Mouse (Mus musculus) embryonic facial prominence, embryonic 15.5 days (tissue): Measurements from ENCODE around the gene Gm4787. TPM values are rescaled to one million over a fixed set of nuclear protein-coding genes. Genes with fewer than 3 reads are reported as not detected.
"Not testable (repeated sequence)": the region's sequence is repeated elsewhere in the genome, so short reads cannot be mapped to it uniquely, and the experiment has no call there.

ENCODE experiments used
- ATAC-seq: fragments of 200-750 bp; cut with Nextera tagmentation; 2 replicates; pipeline ENCODE4 v1.8.0; 2017; ENCODE audit warnings: low read depth, moderate TSS enrichment; ENCODE audit not compliant: insufficient number of reproducible peaks, low FRiP score, low TSS enrichment
- H3K27ac ChIP-seq: fragments of 300-500 bp; sonication (generic); replicated peaks from 2 replicates; pipeline ENCODE4 v1.5.1; 2015; ENCODE audit warnings: mild to moderate bottlenecking, inconsistent platforms
- H3K27me3 ChIP-seq: fragments of 300-500 bp; sonication (generic); 2 replicates; pipeline ENCODE4 v1.6.1; 2015; ENCODE audit warnings: inconsistent platforms
- H3K36me3 ChIP-seq: fragments of 300-500 bp; sonication (generic); 2 replicates; pipeline ENCODE4 v1.6.1; 2015; ENCODE audit warnings: mild to moderate bottlenecking, inconsistent platforms
- H3K4me1 ChIP-seq: fragments of 300-500 bp; sonication (generic); 2 replicates; pipeline ENCODE4 v1.6.1; 2015; ENCODE audit warnings: inconsistent platforms
- H3K4me2 ChIP-seq: fragments of 300-500 bp; sonication (generic); replicated peaks from 2 replicates; pipeline ENCODE4 v1.6.1; 2015; ENCODE audit warnings: mild to moderate bottlenecking, inconsistent platforms
- H3K4me3 ChIP-seq: fragments of 300-500 bp; sonication (generic); replicated peaks from 2 replicates; pipeline ENCODE4 v1.5.1; 2015; ENCODE audit warnings: mild to moderate bottlenecking, inconsistent platforms
- H3K9ac ChIP-seq: fragments of 300-500 bp; sonication (generic); 2 replicates; pipeline ENCODE4 v1.6.1; 2015; ENCODE audit warnings: inconsistent platforms
- H3K9me3 ChIP-seq: fragments of 300-500 bp; sonication (generic); replicated peaks from 2 replicates; pipeline ENCODE4 v1.6.1; 2016; ENCODE audit warnings: inconsistent platforms
- WGBS: fragments of 180-500 bp; shearing (Covaris S2); methylation state at CpG from one replicate; pipeline ENCODE4 v1.1.7; 2015; 5-methylcytosine and 5-hydroxymethylcytosine counted together
- polyA plus RNA-seq: library from polyadenylated mRNA; unstranded; fragments of >200 nt; fragmentation: Nextera tagmentation; extraction: Ambion mirVana; gene quantifications from 2 replicates; pipeline ENCODE4 v1.2.1, GENCODE M21; 2015

Gene Gm4787
- 0.16 and 0.25 TPM in 2 replicates for polyA plus RNA-seq

GRCm38 (mm10) chr12:81379364-81379763 is at the start of gene Gm4787:
Gm4787 (minus strand) TSS chr12:81379464.
- not testable (repeated sequence) for H3K27me3 ChIP-seq, H3K36me3 ChIP-seq, H3K9me3 ChIP-seq, H3K27ac ChIP-seq, H3K9ac ChIP-seq, H3K4me1 ChIP-seq, ATAC-seq, H3K4me3 ChIP-seq, H3K4me2 ChIP-seq
- 74% methylated on average over 1 of the region's 1 CpGs for WGBS

- no peaks in the 10 kb centered on the region for H3K27me3 ChIP-seq
- H3K27ac ChIP-seq: no peak within 1 kb of the TSS
- ATAC-seq: no peak
- WGBS: 93% methylated on average over 1 of the region's 1 CpGs
- H3K4me2 ChIP-seq: no peak within 1 kb of the TSS
- peaks cover 14% of the 10 kb centered on the region for H3K36me3 ChIP-seq
- no peaks in the 10 kb centered on the region for H3K4me1 ChIP-seq
- no peak within 1 kb of the TSS for H3K4me3 ChIP-seq
- H3K9me3 ChIP-seq: peaks cover 12% of the 10 kb centered on the region
- no peak within 1 kb of the TSS for H3K9ac ChIP-seq
Measured at GRCm38 (mm10) chr12:81421846-81422245, 42.6 kb upstream of the Gm4787 start, which contains the start of gene Adam4. Adam4 (minus strand) TSS chr12:81421946.

- H3K4me1 ChIP-seq: no peaks in the 10 kb centered on the region
- no peak overlapping the region for H3K4me3 ChIP-seq
- H3K4me2 ChIP-seq: no peak overlapping the region
- no peaks in the 10 kb centered on the region for H3K36me3 ChIP-seq
- H3K27me3 ChIP-seq: no peaks in the 10 kb centered on the region
- H3K9me3 ChIP-seq: no peaks in the 10 kb centered on the region
- ATAC-seq: no peak
- H3K9ac ChIP-seq: no peak overlapping the region
- H3K27ac ChIP-seq: no peak overlapping the region
- WGBS: 79% methylated on average over 3 of the region's 3 CpGs
Measured at GRCm38 (mm10) chr12:81413211-81413610, 33.9 kb upstream of the Gm4787 start.

- no peaks in the 10 kb centered on the region for H3K9me3 ChIP-seq
- H3K4me1 ChIP-seq: no peaks in the 10 kb centered on the region
- no peaks in the 10 kb centered on the region for H3K36me3 ChIP-seq
- no peak for ATAC-seq
- 81% methylated on average over 3 of the region's 3 CpGs for WGBS
- no peaks in the 10 kb centered on the region for H3K27me3 ChIP-seq
- no peak overlapping the region for H3K27ac ChIP-seq
- H3K9ac ChIP-seq: no peak overlapping the region
- no peak overlapping the region for H3K4me3 ChIP-seq
- no peak overlapping the region for H3K4me2 ChIP-seq
Measured at GRCm38 (mm10) chr12:81408966-81409365, 29.7 kb upstream of the Gm4787 start.

- Histone ChIP-seq H3K9ac (no peak overlapping the region), H3K9me3 (no peaks in the 10 kb centered on the region), H3K36me3 (no peaks in the 10 kb centered on the region), H3K27me3 (no peaks in the 10 kb centered on the region), H3K27ac (no peak overlapping the region), H3K4me2 (no peak overlapping the region), H3K4me3 (no peak overlapping the region), H3K4me1 (no peaks in the 10 kb centered on the region)
- ATAC-seq: no peak
- WGBS: 15% methylated on average over 1 of the region's 1 CpGs
Measured at GRCm38 (mm10) chr12:81402187-81402586, 22.9 kb upstream of the Gm4787 start.

GRCm38 (mm10) chr12:81333841-81334240 is 45.4 kb downstream of the Gm4787 start:
- 0 out of 2 replicates have a peak overlapping the region, but pooled peaks have one; percentile 96 for H3K4me2 ChIP-seq
- 66% methylated on average over 5 of the region's 5 CpGs for WGBS
- 0 out of 2 replicates have a peak overlapping the region, but pooled peaks have one; percentile 56 for H3K4me3 ChIP-seq

GRCm38 (mm10) chr12:81332875-81333421 is 46.3 kb downstream of the Gm4787 start, which contains the start of gene Slc8a3:
Slc8a3 (minus strand) TSS chr12:81333180.
- Histone ChIP-seq H3K27me3 (peaks cover 15% of the 10 kb centered on the region; the same call in 1 of the 2 replicates), H3K36me3 (no peaks in the 10 kb centered on the region), H3K4me1 (peaks cover 8% of the 10 kb centered on the region), H3K4me3 (peak within 1 kb of the TSS; percentile 56), H3K27ac (peak within 1 kb of the TSS; percentile 61), H3K9me3 (no peaks in the 10 kb centered on the region), H3K9ac (peak within 1 kb of the TSS; percentile 51), H3K4me2 (peak within 1 kb of the TSS; percentile 96)
- peak; percentile 55 for ATAC-seq
- WGBS: under 1% methylated on average over 42 of the region's 47 CpGs

More at GRCm38 (mm10) chr12:81333841-81334240, 45.4 kb downstream of the Gm4787 start:
- Histone ChIP-seq H3K9me3 (no peaks in the 10 kb centered on the region), H3K27ac (no peak overlapping the region), H3K36me3 (no peaks in the 10 kb centered on the region), H3K4me1 (peaks cover 8% of the 10 kb centered on the region), H3K9ac (no peak overlapping the region), H3K27me3 (peaks cover 15% of the 10 kb centered on the region; the same call in 1 of the 2 replicates)
- ATAC-seq: peak; percentile 34; the same call in 1 of the 2 replicates

- 1% methylated on average over 52 of the region's 54 CpGs for WGBS
- Histone ChIP-seq H3K9ac (peak overlapping the region; percentile 51), H3K4me3 (peak overlapping the region; percentile 56), H3K9me3 (no peaks in the 10 kb centered on the region), H3K36me3 (no peaks in the 10 kb centered on the region), H3K27me3 (peaks cover 15% of the 10 kb centered on the region; the same call in 1 of the 2 replicates), H3K27ac (peak overlapping the region; percentile 61), H3K4me1 (peaks cover 8% of the 10 kb centered on the region), H3K4me2 (peak overlapping the region; percentile 96)
- ATAC-seq: peak; percentile 51
Measured at GRCm38 (mm10) chr12:81331937-81332874, 47.1 kb downstream of the Gm4787 start.

- Histone ChIP-seq H3K27ac (no peak overlapping the region), H3K27me3 (peaks cover 15% of the 10 kb centered on the region; the same call in 1 of the 2 replicates), H3K9ac (no peak overlapping the region), H3K4me3 (peak overlapping the region; percentile 56; the same call in 1 of the 2 replicates), H3K4me1 (peaks cover 8% of the 10 kb centered on the region), H3K4me2 (peak overlapping the region; percentile 96; the same call in 1 of the 2 replicates), H3K36me3 (no peaks in the 10 kb centered on the region), H3K9me3 (no peaks in the 10 kb centered on the region)
- 39% methylated on average over 5 of the region's 5 CpGs for WGBS
- no peak for ATAC-seq
Measured at GRCm38 (mm10) chr12:81331046-81331638, 48.1 kb downstream of the Gm4787 start.
